ENCODE assay signal across 10 mouse cellular contexts in the genomic region with DNA sequence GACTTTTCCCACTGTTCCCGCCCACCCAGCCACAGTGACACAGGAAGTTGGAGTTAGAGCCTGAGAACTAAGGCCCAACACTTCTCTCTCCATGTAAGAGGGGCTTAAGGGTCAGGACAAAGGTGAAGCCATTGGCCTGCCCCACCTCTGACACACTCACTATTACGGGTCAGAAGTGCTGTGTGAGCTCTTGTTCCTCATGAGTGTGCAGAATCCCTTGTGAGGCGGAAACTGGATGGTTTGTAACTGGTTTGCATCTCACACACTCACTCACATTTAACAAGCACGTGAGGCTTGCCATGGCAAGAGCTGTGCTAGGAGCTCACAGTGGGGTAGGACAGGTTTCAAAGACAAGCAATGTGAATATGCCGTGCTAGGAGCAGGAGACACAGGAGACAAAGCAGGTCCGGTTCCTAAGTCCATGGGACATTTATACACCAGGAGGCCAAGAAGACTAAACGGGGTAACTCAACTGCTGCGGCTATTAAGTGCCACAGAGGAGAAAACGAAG. TPM values are rescaled to one million over a fixed set of nuclear protein-coding genes. Genes with fewer than 3 reads are reported as not detected.
DNase-seq lines count a peak whose midpoint lies in the region; ATAC-seq and TF ChIP-seq lines count a peak whose summit lies in the region.
"Had no signal": no experiment of that assay in that cellular context is flagged by ENCODE, and none has a peak within 500 bp of the region (broad histone marks: within the 10 kb centered on the region; RNA-seq: fewer than 3 reads in every experiment).

No protein-coding gene starts in this region.

- H3K4me2 ChIP-seq in liver, embryonic 11.5 days: no peak overlapping the region
- H3K4me2 ChIP-seq in embryonic facial prominence, embryonic 15.5 days (replicated peaks): no peak overlapping the region
- H3K4me2 ChIP-seq in limb, embryonic 14.5 days (replicated peaks; ENCODE audit: low read depth, low read length, severe bottlenecking): no peak overlapping the region

- no peak for TF ChIP-seq POLR2A in heart, adult 2 months (IDR thresholded peaks at IDR 0.05; ENCODE audit: insufficient read depth, low read depth, low read length)
- no peak for TF ChIP-seq POLR2A in limb, embryonic 14.5 days (IDR thresholded peaks at IDR 0.05; ENCODE audit: borderline replicate concordance, extremely low read depth, insufficient read depth, insufficient read length)
- TF ChIP-seq POLR2A in thymus, adult 2 months (IDR thresholded peaks at IDR 0.05; ENCODE audit: control insufficient read depth, extremely low read depth, insufficient read depth, low read length, poor library complexity): no peak

- no peaks in the 10 kb centered on the region for H3K79me2 ChIP-seq in heart, adult 2 months (replicated peaks; ENCODE audit: control insufficient read depth, insufficient read depth, low read length)

- DNase-seq in heart, adult 2 months: peak in 1 of 2 experiments; percentile 18
- DNase-seq in heart, adult 8-10 months (ENCODE audit: low spot score): no peak
- DNase-seq in liver, embryonic 11.5 days (ENCODE audit: low spot score): no peak
- no peak for DNase-seq in liver
- DNase-seq in limb, embryonic 14.5 days (ENCODE audit: low spot score): no peak
- DNase-seq in thymus, adult 2 months: no peak
- no peak for DNase-seq in ovary, adult 18-20 months (ENCODE audit: low spot score)
- DNase-seq: layer of hippocampus, adult 9-11 months had no signal

- no peaks in the 10 kb centered on the region for H3K36me3 ChIP-seq in heart, adult 2 months (ENCODE audit: control insufficient read depth, insufficient read depth, low read length)
- H3K36me3 ChIP-seq in liver, embryonic 11.5 days (ENCODE audit: control insufficient read depth, insufficient read depth, low read length): peaks cover 11% of the 10 kb centered on the region
- H3K36me3 ChIP-seq in embryonic facial prominence, embryonic 15.5 days: peaks cover 23% of the 10 kb centered on the region; the same call in 1 of the 2 replicates
- H3K36me3 ChIP-seq in limb, embryonic 14.5 days (ENCODE audit: control insufficient read depth, insufficient read depth, low read length): peaks cover 24% of the 10 kb centered on the region
- peaks cover 45% of the 10 kb centered on the region for H3K36me3 ChIP-seq in thymus, adult 2 months (ENCODE audit: control insufficient read depth, insufficient read depth, low read length)

- peak overlapping the region; percentile 72 for H3K27ac ChIP-seq in heart, adult 2 months
- H3K27ac ChIP-seq in liver, embryonic 11.5 days (ENCODE audit: low read depth, low read length): peak overlapping the region; percentile 49
- peak overlapping the region; percentile 92 for H3K27ac ChIP-seq in embryonic facial prominence, embryonic 15.5 days (replicated peaks)
- peak overlapping the region; percentile 84 for H3K27ac ChIP-seq in limb, embryonic 14.5 days (replicated peaks; ENCODE audit: low read depth, low read length)
- no peak overlapping the region for H3K27ac ChIP-seq in thymus, adult 2 months (ENCODE audit: control insufficient read depth, insufficient read depth, low read length)

- WGBS in heart, adult 2 months: 71% methylated on average over 9 of the region's 9 CpGs
- WGBS in liver, embryonic 11.5 days: 75% methylated on average over 9 of the region's 9 CpGs
- 62% methylated on average over 9 of the region's 9 CpGs for WGBS in embryonic facial prominence, embryonic 15.5 days
- 39% methylated on average over 9 of the region's 9 CpGs for WGBS in limb, embryonic 14.5 days
- WGBS in thymus, adult 2 months: 91% methylated on average over 9 of the region's 9 CpGs

- H3K27me3 ChIP-seq in heart, adult 2 months (ENCODE audit: control insufficient read depth, insufficient read depth, low read length): no peaks in the 10 kb centered on the region
- no peaks in the 10 kb centered on the region for H3K27me3 ChIP-seq in liver, embryonic 11.5 days (replicated peaks; ENCODE audit: control insufficient read depth, insufficient read depth, low read length)
- H3K27me3 ChIP-seq in embryonic facial prominence, embryonic 15.5 days: no peaks in the 10 kb centered on the region
- H3K27me3 ChIP-seq in limb, embryonic 14.5 days (ENCODE audit: control insufficient read depth, insufficient read depth, low read length): no peaks in the 10 kb centered on the region
- no peaks in the 10 kb centered on the region for H3K27me3 ChIP-seq in thymus, adult 2 months (ENCODE audit: control insufficient read depth, insufficient read depth, low read length)
- H3K27me3 ChIP-seq: megakaryocyte, embryonic 14.5 days had no signal

- TF ChIP-seq EP300 in heart, adult 2 months (IDR thresholded peaks at IDR 0.05; ENCODE audit: insufficient read depth, low read depth, low read length): no peak

- no peak for TF ChIP-seq CTCF in heart, adult 2 months (IDR thresholded peaks at IDR 0.05)
- no peak for TF ChIP-seq CTCF in thymus, adult 2 months (IDR thresholded peaks at IDR 0.05; ENCODE audit: borderline replicate concordance, control insufficient read depth, extremely low read depth, insufficient read depth, low read length, poor library complexity)

- peaks cover 10% of the 10 kb centered on the region for H3K4me1 ChIP-seq in heart, adult 2 months (ENCODE audit: control insufficient read depth, insufficient read depth, low read length)
- H3K4me1 ChIP-seq in liver, embryonic 11.5 days (replicated peaks; ENCODE audit: control insufficient read depth, insufficient read depth, low read length): peaks cover 21% of the 10 kb centered on the region
- peaks cover 74% of the 10 kb centered on the region for H3K4me1 ChIP-seq in embryonic facial prominence, embryonic 15.5 days
- peaks cover 75% of the 10 kb centered on the region for H3K4me1 ChIP-seq in limb, embryonic 14.5 days (ENCODE audit: control insufficient read depth, insufficient read depth, low read length)
- H3K4me1 ChIP-seq in thymus, adult 2 months (replicated peaks; ENCODE audit: control insufficient read depth, insufficient read depth, low read length): peaks cover 9% of the 10 kb centered on the region; the same call in 1 of the 2 replicates

- H3K9ac ChIP-seq in heart, adult 2 months (ENCODE audit: low read depth, low read length): no peak overlapping the region
- H3K9ac ChIP-seq in liver, embryonic 11.5 days (ENCODE audit: low read depth, low read length): no peak overlapping the region
- H3K9ac ChIP-seq in embryonic facial prominence, embryonic 15.5 days: no peak overlapping the region
- H3K9ac ChIP-seq in limb, embryonic 14.5 days (ENCODE audit: low read depth, low read length, severe bottlenecking): 0 out of 2 replicates have a peak overlapping the region, but pooled peaks have one; percentile 12

- intact Hi-C loops in heart, adult 2 months (cut with DNase I): no loop called here

- no peaks in the 10 kb centered on the region for H3K9me3 ChIP-seq in liver, embryonic 11.5 days (ENCODE audit: control insufficient read depth, low read length)
- no peaks in the 10 kb centered on the region for H3K9me3 ChIP-seq in embryonic facial prominence, embryonic 15.5 days (replicated peaks)
- H3K9me3 ChIP-seq in limb, embryonic 14.5 days (ENCODE audit: control insufficient read depth, low read length): no peaks in the 10 kb centered on the region
- H3K9me3 ChIP-seq: megakaryocyte, embryonic 14.5 days had no signal

- no peak overlapping the region for H3K4me3 ChIP-seq in heart, adult 2 months
- H3K4me3 ChIP-seq in liver, embryonic 11.5 days (ENCODE audit: low read depth, low read length): no peak overlapping the region
- no peak overlapping the region for H3K4me3 ChIP-seq in embryonic facial prominence, embryonic 15.5 days (replicated peaks)
- no peak overlapping the region for H3K4me3 ChIP-seq in limb, embryonic 14.5 days (replicated peaks; ENCODE audit: low read length)
- no peak overlapping the region for H3K4me3 ChIP-seq in thymus, adult 2 months (ENCODE audit: control insufficient read depth, insufficient read depth, low read length)
- H3K4me3 ChIP-seq: megakaryocyte, embryonic 14.5 days had no signal

- no peak for ATAC-seq in liver, embryonic 11.5 days (replicated peaks; ENCODE audit: low FRiP score)
- ATAC-seq in embryonic facial prominence, embryonic 15.5 days (ENCODE audit: insufficient number of reproducible peaks, low FRiP score, low TSS enrichment, low read depth): no peak
- ATAC-seq in limb, embryonic 14.5 days (ENCODE audit: low FRiP score, low read depth): no peak

RNA-seq across cellular contexts. Expression of gene Dnaja3, which starts 16.8 kb away (rescaled TPM):
- total RNA-seq in heart, adult 2 months (2021): 100 to 1,000 TPM; 138 to 150 TPM
- polyA plus RNA-seq in heart, adult 2 months (2012; rRNA removed): 80.8 and 104 TPM in 2 replicates
- 100 to 1,000 TPM; 146 to 154 (median 153) TPM for total RNA-seq in heart, adult 8-10 months (2022)
- 104 and 111 TPM in 2 replicates for polyA plus RNA-seq in liver, embryonic 11.5 days (2014; fragmentation: Nextera tagmentation; extraction: Ambion mirVana)
- 61.2 and 62.6 TPM in 2 replicates for polyA plus RNA-seq in embryonic facial prominence, embryonic 15.5 days (2015; fragmentation: Nextera tagmentation; extraction: Ambion mirVana)
- polyA plus RNA-seq in limb, embryonic 14.5 days (2012; rRNA removed): 27.0 and 30.2 TPM in 2 replicates
- 52.4 and 54.7 TPM in 2 replicates for polyA plus RNA-seq in limb, embryonic 14.5 days (2014; fragmentation: Nextera tagmentation; extraction: Ambion mirVana)
- 18.3 and 19.7 TPM in 2 replicates for polyA plus RNA-seq in thymus, adult 2 months (2012; rRNA removed)

RNA-seq across cellular contexts. Expression of gene Vasn, which starts 16.9 kb away (rescaled TPM):
- 10 to 100 TPM in 1 of 2 experiments, 1 to 10 TPM in 1; 9.2 to 10.5 TPM for total RNA-seq in heart, adult 2 months (2021)
- polyA plus RNA-seq in heart, adult 2 months (2012; rRNA removed): 23.9 and 24.2 TPM in 2 replicates
- 1 to 10 TPM; 6.9 to 9.3 (median 8.1) TPM for total RNA-seq in heart, adult 8-10 months (2022)
- 9.3 and 9.4 TPM in 2 replicates for polyA plus RNA-seq in liver, embryonic 11.5 days (2014; fragmentation: Nextera tagmentation; extraction: Ambion mirVana)
- polyA plus RNA-seq in embryonic facial prominence, embryonic 15.5 days (2015; fragmentation: Nextera tagmentation; extraction: Ambion mirVana): 33.7 and 36.8 TPM in 2 replicates
- 75.7 and 117 TPM in 2 replicates for polyA plus RNA-seq in limb, embryonic 14.5 days (2012; rRNA removed)
- 35.7 and 36.8 TPM in 2 replicates for polyA plus RNA-seq in limb, embryonic 14.5 days (2014; fragmentation: Nextera tagmentation; extraction: Ambion mirVana)
- 5.3 and 8.1 TPM in 2 replicates for polyA plus RNA-seq in thymus, adult 2 months (2012; rRNA removed)

RNA-seq across cellular contexts. Expression of gene Coro7, which starts 23.0 kb away (rescaled TPM):
- total RNA-seq in heart, adult 2 months (2021): 10 to 100 TPM; 14.6 to 15.9 TPM
- 20.8 and 22.8 TPM in 2 replicates for polyA plus RNA-seq in heart, adult 2 months (2012; rRNA removed)
- total RNA-seq in heart, adult 8-10 months (2022): 10 to 100 TPM; 11.3 to 16.1 (median 15.4) TPM
- 17.4 and 18.7 TPM in 2 replicates for polyA plus RNA-seq in liver, embryonic 11.5 days (2014; fragmentation: Nextera tagmentation; extraction: Ambion mirVana)
- 17.2 and 21.4 TPM in 2 replicates for polyA plus RNA-seq in embryonic facial prominence, embryonic 15.5 days (2015; fragmentation: Nextera tagmentation; extraction: Ambion mirVana)
- polyA plus RNA-seq in limb, embryonic 14.5 days (2012; rRNA removed): 40.8 and 51.1 TPM in 2 replicates
- 15.0 and 16.0 TPM in 2 replicates for polyA plus RNA-seq in limb, embryonic 14.5 days (2014; fragmentation: Nextera tagmentation; extraction: Ambion mirVana)
- polyA plus RNA-seq in thymus, adult 2 months (2012; rRNA removed): 391 and 423 TPM in 2 replicates

RNA-seq across cellular contexts. Expression of gene Pam16, which starts 31.8 kb away (rescaled TPM):
- total RNA-seq in heart, adult 2 months (2021): 100 to 1,000 TPM; 119 to 165 TPM
- polyA plus RNA-seq in heart, adult 2 months (2012; rRNA removed): 36.3 and 39.4 TPM in 2 replicates
- 100 to 1,000 TPM; 145 to 188 (median 160) TPM for total RNA-seq in heart, adult 8-10 months (2022)
- 110 and 116 TPM in 2 replicates for polyA plus RNA-seq in liver, embryonic 11.5 days (2014; fragmentation: Nextera tagmentation; extraction: Ambion mirVana)
- 83.4 and 107 TPM in 2 replicates for polyA plus RNA-seq in embryonic facial prominence, embryonic 15.5 days (2015; fragmentation: Nextera tagmentation; extraction: Ambion mirVana)
- polyA plus RNA-seq in limb, embryonic 14.5 days (2012; rRNA removed): 72.7 and 80.1 TPM in 2 replicates
- polyA plus RNA-seq in limb, embryonic 14.5 days (2014; fragmentation: Nextera tagmentation; extraction: Ambion mirVana): 92.5 and 94.1 TPM in 2 replicates
- 35.7 and 40.4 TPM in 2 replicates for polyA plus RNA-seq in thymus, adult 2 months (2012; rRNA removed)
